Mouse (Mus musculus) cerebellum, adult 2 months (tissue): Measurements from ENCODE around the gene Ccr6.

Experiments used
- CTCF ChIP-seq: fragments of 200-500 bp; IDR thresholded peaks from 2 replicates; pipeline ENCODE4 v1.5.1; 2011; ENCODE audit warnings: low read depth, mild to moderate bottlenecking, control low read depth, low read length, moderate library complexity, borderline replicate concordance; ENCODE audit not compliant: insufficient read depth
- POLR2A ChIP-seq: fragments of 200-500 bp; IDR thresholded peaks from 2 replicates; pipeline ENCODE4 v1.6.1; 2011; ENCODE audit warnings: low read length, control low read depth, borderline replicate concordance; ENCODE audit not compliant: insufficient read depth

- no peak for TF ChIP-seq POLR2A
- TF ChIP-seq CTCF = no peak
Observed at GRCm38 (mm10) chr17:8235743-8236142, at the start of gene Ccr6.
